Mouse (Mus musculus) neural tube, embryonic 15.5 days (tissue): Measurements from ENCODE around the gene Ccdc78. TPM values are rescaled to one million over a fixed set of nuclear protein-coding genes. Genes with fewer than 3 reads are reported as not detected.

Experiments
- ATAC-seq: fragments of 200-750 bp; cut with Nextera tagmentation; 2 replicates; pipeline ENCODE4 v1.8.0; 2017; ENCODE audit warnings: mild to moderate bottlenecking, moderate TSS enrichment, moderate library complexity; ENCODE audit not compliant: low FRiP score
- H3K27ac ChIP-seq: fragments of 300-500 bp; sonication (generic); replicated peaks from 2 replicates; pipeline ENCODE4 v1.5.1; 2015; ENCODE audit warnings: mild to moderate bottlenecking, inconsistent platforms
- H3K27me3 ChIP-seq: fragments of 300-500 bp; sonication (generic); replicated peaks from 2 replicates; pipeline ENCODE4 v1.6.1; 2015; ENCODE audit warnings: inconsistent platforms
- H3K36me3 ChIP-seq: fragments of 300-500 bp; sonication (generic); 2 replicates; pipeline ENCODE4 v1.6.1; 2015; ENCODE audit warnings: inconsistent platforms
- H3K4me1 ChIP-seq: fragments of 300-500 bp; sonication (generic); 2 replicates; pipeline ENCODE4 v1.6.1; 2015; ENCODE audit warnings: inconsistent platforms
- H3K4me2 ChIP-seq: fragments of 300-500 bp; sonication (generic); 2 replicates; pipeline ENCODE4 v1.6.1; 2015; ENCODE audit warnings: inconsistent platforms, mild to moderate bottlenecking, moderate library complexity
- H3K4me3 ChIP-seq: fragments of 300-500 bp; sonication (generic); replicated peaks from 2 replicates; pipeline ENCODE4 v1.5.1; 2015; ENCODE audit warnings: mild to moderate bottlenecking, inconsistent platforms
- H3K9ac ChIP-seq: fragments of 300-500 bp; sonication (generic); replicated peaks from 2 replicates; pipeline ENCODE4 v1.6.1; 2015; ENCODE audit warnings: mild to moderate bottlenecking, inconsistent platforms
- H3K9me3 ChIP-seq: fragments of 300-500 bp; sonication (generic); replicated peaks from 2 replicates; pipeline ENCODE4 v1.6.1; 2016; ENCODE audit warnings: inconsistent platforms
- WGBS: fragments of 180-500 bp; shearing (Covaris S2); methylation state at CpG from one replicate; pipeline ENCODE4 v1.1.7; 2015; ENCODE audit warnings: mixed read lengths; 5-methylcytosine and 5-hydroxymethylcytosine counted together
- polyA plus RNA-seq: library from polyadenylated mRNA; unstranded; fragments of >200 nt; fragmentation: Nextera tagmentation; extraction: Ambion mirVana; gene quantifications from 2 replicates; pipeline ENCODE4 v1.2.1, GENCODE M21; 2015

Ccdc78 gene
- polyA plus RNA-seq, 1 experiment from 2014 or later: 0.41 TPM

DNA sequence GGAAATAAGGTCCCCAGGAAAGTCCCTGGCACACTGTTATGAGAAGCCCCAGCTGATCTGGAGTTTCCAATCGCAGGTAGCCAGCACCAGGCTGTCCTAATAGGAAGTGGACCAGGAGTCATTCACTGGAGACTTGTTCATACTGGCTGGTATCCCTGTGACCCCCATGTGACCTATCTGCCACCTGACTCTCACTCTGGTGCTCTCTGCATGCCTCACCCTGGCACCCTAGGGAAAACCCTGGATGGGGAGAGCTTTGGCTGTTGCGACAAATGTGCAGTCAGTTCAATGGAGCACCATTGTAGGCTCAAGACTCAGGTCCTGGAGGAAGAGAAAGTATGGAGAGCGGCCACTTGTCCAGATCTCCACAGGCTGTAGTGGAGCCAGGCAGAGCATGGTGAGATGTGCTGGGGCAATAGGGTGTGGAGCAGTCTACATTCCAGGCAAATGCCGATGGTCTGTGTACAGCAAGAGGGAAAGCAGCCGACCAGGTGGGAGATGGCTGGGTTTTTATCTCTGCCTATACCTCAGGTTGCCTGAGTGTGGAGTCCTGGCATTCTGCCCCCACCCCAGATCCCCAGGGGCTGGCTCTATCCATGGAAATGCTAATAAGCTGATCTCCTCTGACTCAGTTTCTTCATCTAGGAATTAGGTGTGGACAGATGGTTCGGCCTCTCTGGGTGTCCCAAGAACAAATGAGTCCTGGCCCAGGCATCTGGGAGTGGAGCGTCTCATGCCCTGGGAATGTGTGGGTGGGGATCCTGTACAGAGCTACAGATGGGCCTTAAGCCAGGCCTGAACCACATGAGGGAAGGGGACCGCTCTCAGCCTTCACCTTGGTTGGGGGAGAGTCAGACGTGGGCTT is 29.8 kb upstream of the Ccdc78 start:
- no peak for ATAC-seq
- no peak overlapping the region for H3K4me2 ChIP-seq
- no peaks in the 10 kb centered on the region for H3K27me3 ChIP-seq
- H3K4me3 ChIP-seq: no peak overlapping the region
- no peaks in the 10 kb centered on the region for H3K36me3 ChIP-seq
- no peak overlapping the region for H3K27ac ChIP-seq
- peaks cover 2% of the 10 kb centered on the region for H3K4me1 ChIP-seq
- H3K9me3 ChIP-seq: no peaks in the 10 kb centered on the region
- 81% methylated on average over 9 of the region's 9 CpGs for WGBS
- H3K9ac ChIP-seq: no peak overlapping the region

DNA sequence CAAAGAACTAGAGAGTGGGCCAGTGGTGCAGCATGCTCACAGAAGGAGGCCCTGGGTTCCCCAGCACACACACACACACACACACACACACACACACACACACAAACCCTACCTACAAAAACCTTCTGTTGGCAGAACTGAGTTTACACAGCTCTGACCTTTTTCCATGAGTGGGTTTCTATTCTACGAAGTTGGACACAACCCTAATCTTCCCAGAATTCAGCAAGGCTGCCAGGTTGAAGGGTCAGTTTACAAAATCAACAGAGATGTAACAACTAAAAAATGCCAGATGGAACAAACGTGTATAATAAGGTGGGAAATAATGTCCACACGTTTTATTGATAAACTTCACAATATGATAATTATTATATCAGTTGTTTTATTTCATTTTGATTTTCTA is 28.7 kb upstream of the Ccdc78 start:
- no peaks in the 10 kb centered on the region for H3K9me3 ChIP-seq

GRCm38 (mm10) chr17:25760148-25760547 is 26.2 kb upstream of the Ccdc78 start:
- ATAC-seq: no peak
- Histone ChIP-seq H3K27ac (no peak overlapping the region), H3K4me3 (no peak overlapping the region), H3K36me3 (no peaks in the 10 kb centered on the region), H3K27me3 (no peaks in the 10 kb centered on the region), H3K4me1 (no peaks in the 10 kb centered on the region), H3K9me3 (no peaks in the 10 kb centered on the region), H3K9ac (no peak overlapping the region), H3K4me2 (no peak overlapping the region)
- 78% methylated on average over 8 of the region's 8 CpGs for WGBS

More for the DNA sequence above, 28.7 kb upstream of the Ccdc78 start:
- no peaks in the 10 kb centered on the region for H3K4me1 ChIP-seq
- no peak overlapping the region for H3K4me2 ChIP-seq
- no peak overlapping the region for H3K9ac ChIP-seq
- no peak for ATAC-seq
- no peaks in the 10 kb centered on the region for H3K27me3 ChIP-seq
- H3K36me3 ChIP-seq: no peaks in the 10 kb centered on the region
- WGBS: 74% methylated on average over 3 of the region's 3 CpGs
- H3K4me3 ChIP-seq: no peak overlapping the region
- H3K27ac ChIP-seq: no peak overlapping the region

DNA sequence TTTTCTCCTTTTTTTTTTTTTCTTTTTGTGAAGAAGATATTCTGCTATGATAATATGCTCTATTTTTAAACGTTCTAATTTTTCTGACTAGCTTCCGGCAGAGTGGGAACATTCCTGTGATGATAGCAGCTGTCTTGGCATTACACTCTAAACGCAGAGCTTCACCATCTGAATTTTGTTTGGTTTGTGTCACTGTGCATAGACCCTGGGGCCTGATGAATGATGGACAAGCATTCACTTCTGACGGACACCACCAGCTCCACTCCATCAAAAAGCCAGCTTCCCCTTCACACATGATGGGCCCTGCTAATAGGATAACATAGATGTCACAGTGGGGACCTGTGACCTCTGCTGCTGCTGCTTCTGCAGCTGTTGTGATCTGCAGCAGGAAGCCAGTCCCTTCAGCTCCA is 24.8 kb upstream of the Ccdc78 start:
- Histone ChIP-seq H3K4me1 (no peaks in the 10 kb centered on the region), H3K27ac (no peak overlapping the region), H3K4me2 (no peak overlapping the region), H3K9me3 (no peaks in the 10 kb centered on the region), H3K27me3 (peaks cover 6% of the 10 kb centered on the region), H3K9ac (no peak overlapping the region), H3K4me3 (no peak overlapping the region), H3K36me3 (no peaks in the 10 kb centered on the region)
- no peak for ATAC-seq
- WGBS: 65% methylated on average over 4 of the region's 4 CpGs

GRCm38 (mm10) chr17:25762591-25762990 is 23.8 kb upstream of the Ccdc78 start:
- no peaks in the 10 kb centered on the region for H3K36me3 ChIP-seq

DNA sequence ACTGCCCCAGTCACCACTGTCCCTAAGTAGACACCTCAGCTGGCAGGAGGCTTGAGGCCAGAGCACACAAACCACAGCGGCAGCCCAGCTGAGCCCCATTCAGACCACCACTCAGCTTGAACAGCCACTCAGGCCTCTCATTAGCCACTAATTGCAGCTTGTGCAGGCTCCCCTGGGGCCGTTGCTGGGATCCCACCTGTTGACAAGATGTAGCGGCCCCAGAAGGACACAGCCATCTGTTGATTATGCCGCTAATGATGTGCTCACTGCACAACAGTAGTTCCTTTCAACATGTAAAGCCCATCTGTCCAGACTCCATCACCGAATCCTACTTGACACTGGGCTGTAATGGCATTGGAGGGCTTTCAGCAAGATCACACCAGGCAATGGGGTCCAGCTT is 20.5 kb upstream of the Ccdc78 start:
- Histone ChIP-seq H3K4me1 (no peaks in the 10 kb centered on the region), H3K27me3 (peaks cover 28% of the 10 kb centered on the region), H3K27ac (no peak overlapping the region), H3K9ac (no peak overlapping the region), H3K36me3 (no peaks in the 10 kb centered on the region), H3K4me2 (no peak overlapping the region), H3K9me3 (no peaks in the 10 kb centered on the region), H3K4me3 (no peak overlapping the region)
- WGBS: 25% methylated on average over 5 of the region's 5 CpGs
- ATAC-seq: no peak

More at GRCm38 (mm10) chr17:25762591-25762990, 23.8 kb upstream of the Ccdc78 start:
- Histone ChIP-seq H3K9me3 (no peaks in the 10 kb centered on the region), H3K4me3 (no peak overlapping the region), H3K27ac (no peak overlapping the region), H3K9ac (no peak overlapping the region), H3K4me1 (no peaks in the 10 kb centered on the region), H3K4me2 (no peak overlapping the region), H3K27me3 (peaks cover 14% of the 10 kb centered on the region)
- no peak for ATAC-seq
- 36% methylated on average over 3 of the region's 3 CpGs for WGBS

DNA sequence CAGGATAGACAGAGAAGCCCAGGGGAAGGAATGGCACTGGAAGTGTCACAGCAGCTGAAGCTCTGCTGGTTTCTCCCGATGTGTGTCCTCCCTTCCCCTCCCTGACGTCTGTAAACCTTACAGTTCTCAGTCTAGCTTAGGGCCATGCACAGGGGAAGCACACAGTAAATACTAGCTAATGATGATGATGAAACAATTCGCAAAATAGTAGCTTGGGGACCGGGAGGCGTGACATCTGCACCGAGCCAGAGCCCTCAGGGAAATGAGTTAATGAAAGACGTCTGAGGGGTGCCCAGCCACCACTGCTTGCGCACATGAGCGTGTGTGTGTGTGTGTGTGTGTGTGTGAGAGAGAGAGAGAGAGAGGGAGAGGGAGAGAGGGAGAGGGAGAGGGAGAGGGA is 17.0 kb upstream of the Ccdc78 start:
- ATAC-seq: no peak
- Histone ChIP-seq H3K4me1 (peaks cover 10% of the 10 kb centered on the region), H3K36me3 (no peaks in the 10 kb centered on the region), H3K4me3 (no peak overlapping the region), H3K27ac (no peak overlapping the region), H3K4me2 (no peak overlapping the region), H3K9ac (no peak overlapping the region), H3K9me3 (no peaks in the 10 kb centered on the region), H3K27me3 (peaks cover 28% of the 10 kb centered on the region)
- WGBS: 40% methylated on average over 9 of the region's 9 CpGs

- H3K9ac ChIP-seq: peak within 1 kb of the TSS; percentile 86
Measured at GRCm38 (mm10) chr17:25773549-25774120, 12.7 kb upstream of the Ccdc78 start, which contains the start of gene Narfl. Narfl (plus strand) TSS chr17:25773776.

DNA sequence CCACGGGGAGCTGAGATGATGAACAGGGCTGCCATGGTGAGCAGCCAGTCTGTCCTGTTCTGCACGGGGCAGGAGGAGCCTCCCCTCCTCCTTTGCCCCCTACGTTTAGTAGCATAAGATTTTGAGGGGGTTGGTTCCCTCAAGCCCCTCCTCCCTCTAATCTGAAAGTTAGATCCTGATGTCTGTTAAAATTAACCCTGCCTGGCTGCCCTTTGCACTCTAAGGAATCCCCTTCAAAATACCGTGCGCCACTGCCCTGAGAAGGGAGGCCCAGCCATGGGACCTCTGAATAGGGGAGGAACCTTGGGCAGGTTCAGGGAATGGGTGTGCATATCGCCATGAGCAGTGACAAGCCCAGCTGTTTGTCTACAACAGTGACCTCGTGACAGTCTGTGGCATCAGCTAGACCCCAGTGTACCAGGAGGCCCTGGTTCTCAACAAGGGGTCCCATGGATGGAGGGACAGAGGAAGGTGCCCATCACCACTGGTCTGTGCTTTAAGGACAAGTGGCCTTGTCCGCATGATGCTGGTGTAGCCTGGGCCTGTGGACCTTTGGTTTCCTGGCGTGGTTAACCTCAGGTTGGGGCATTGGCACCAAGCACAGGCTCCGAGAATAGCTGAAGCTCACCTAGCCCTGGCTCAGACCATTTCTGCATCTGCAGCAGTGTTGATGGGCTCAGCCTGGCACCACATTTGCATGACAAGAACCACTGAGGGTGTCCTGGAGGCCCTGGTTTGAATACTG is 10.9 kb upstream of the Ccdc78 start:
- no peak overlapping the region for H3K27ac ChIP-seq
- H3K36me3 ChIP-seq: 0 out of 2 replicates have a peak, but pooled peaks cover 9% of the 10 kb centered on the region
- peaks cover 21% of the 10 kb centered on the region for H3K4me1 ChIP-seq
- no peak overlapping the region for H3K4me2 ChIP-seq
- no peak overlapping the region for H3K9ac ChIP-seq
- no peaks in the 10 kb centered on the region for H3K9me3 ChIP-seq
- 85% methylated on average over 10 of the region's 10 CpGs for WGBS
- H3K27me3 ChIP-seq: no peaks in the 10 kb centered on the region; the same call in 1 of the 2 replicates
- no peak overlapping the region for H3K4me3 ChIP-seq
- no peak for ATAC-seq

More at GRCm38 (mm10) chr17:25773549-25774120, 12.7 kb upstream of the Ccdc78 start, which contains the start of gene Narfl:
- Histone ChIP-seq H3K4me2 (peak within 1 kb of the TSS; percentile 73), H3K27me3 (peaks cover 6% of the 10 kb centered on the region; the same call in 1 of the 2 replicates), H3K4me1 (peaks cover 21% of the 10 kb centered on the region), H3K9me3 (no peaks in the 10 kb centered on the region), H3K27ac (peak within 1 kb of the TSS; percentile 46; the same call in 1 of the 2 replicates), H3K4me3 (peak within 1 kb of the TSS; percentile 80), H3K36me3 (0 out of 2 replicates have a peak, but pooled peaks cover 3% of the 10 kb centered on the region)
- under 1% methylated on average over 37 of the region's 37 CpGs for WGBS
- ATAC-seq: peak; percentile 89

GRCm38 (mm10) chr17:25777948-25778347 is 8.4 kb upstream of the Ccdc78 start:
- Histone ChIP-seq H3K9me3 (no peaks in the 10 kb centered on the region), H3K4me3 (no peak overlapping the region), H3K9ac (no peak overlapping the region), H3K27me3 (no peaks in the 10 kb centered on the region), H3K36me3 (peaks cover 34% of the 10 kb centered on the region), H3K4me1 (peaks cover 27% of the 10 kb centered on the region), H3K27ac (no peak overlapping the region), H3K4me2 (no peak overlapping the region)
- no peak for ATAC-seq
- 94% methylated on average over 5 of the region's 5 CpGs for WGBS

DNA sequence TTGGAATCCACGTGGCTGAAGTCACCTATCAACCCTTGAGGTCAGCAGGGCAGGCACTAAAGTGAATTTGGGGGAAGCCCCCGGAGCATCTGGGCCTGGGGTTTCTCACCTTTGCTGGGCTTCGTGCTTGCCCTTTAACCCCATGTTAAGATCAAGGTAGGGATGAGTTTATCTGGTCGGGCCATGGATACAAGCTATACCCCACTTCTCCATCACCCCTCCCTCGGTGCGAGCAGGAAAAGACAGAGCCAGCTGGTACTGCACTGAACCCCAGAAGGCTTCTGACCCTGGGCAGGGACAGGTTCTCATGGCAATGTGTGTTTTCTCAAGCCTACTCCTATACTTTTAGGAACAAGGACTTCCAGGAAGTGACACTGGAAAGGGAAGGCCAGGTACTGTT is 5.0 kb upstream of the Ccdc78 start:
- H3K27ac ChIP-seq: no peak overlapping the region
- H3K36me3 ChIP-seq: peaks cover 46% of the 10 kb centered on the region
- H3K4me3 ChIP-seq: no peak overlapping the region
- 80% methylated on average over 6 of the region's 6 CpGs for WGBS
- no peaks in the 10 kb centered on the region for H3K9me3 ChIP-seq
- H3K27me3 ChIP-seq: no peaks in the 10 kb centered on the region
- H3K4me1 ChIP-seq: peaks cover 32% of the 10 kb centered on the region
- H3K9ac ChIP-seq: no peak overlapping the region
- no peak overlapping the region for H3K4me2 ChIP-seq
- no peak for ATAC-seq
